Mouse (Mus musculus): ENCODE results near the gene Rpl18a. TPM values are rescaled to one million over a fixed set of nuclear protein-coding genes. Genes with fewer than 3 reads are reported as not detected.

Gene Rpl18a
- polyA plus RNA-seq, 1 experiment from 2014 or later = 3,270 TPM

DNA sequence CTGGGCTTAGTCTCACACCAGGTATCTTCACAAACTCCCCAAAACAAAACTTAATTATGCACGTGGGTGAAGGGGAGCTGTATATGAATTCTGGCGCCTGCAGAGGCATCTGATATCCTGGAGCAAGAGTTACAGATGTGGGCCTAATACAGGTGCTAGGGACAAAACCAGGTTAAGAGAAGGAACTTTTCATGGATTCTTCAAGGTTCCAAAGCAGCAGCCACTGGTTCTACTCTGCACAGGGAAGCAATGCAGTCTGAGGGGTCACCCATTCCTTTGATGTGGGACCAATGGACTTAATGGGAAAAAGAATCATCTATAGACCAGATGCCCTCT, 2.9 kb downstream of the Rpl18a start:
- no peak overlapping the region for H3K4me3 ChIP-seq (ENCODE audit: low read depth, low read length)
- peaks cover 29% of the 10 kb centered on the region for H3K27me3 ChIP-seq (ENCODE audit: control insufficient read depth, insufficient read depth, low read length)
- peaks cover 9% of the 10 kb centered on the region for H3K36me3 ChIP-seq (replicated peaks; ENCODE audit: control insufficient read depth, insufficient read depth, low read depth, low read length)
- 63% methylated on average over 2 of the region's 2 CpGs for WGBS
- no peak overlapping the region for H3K9ac ChIP-seq (replicated peaks; ENCODE audit: low read length)
- H3K27ac ChIP-seq (replicated peaks; ENCODE audit: low read depth, low read length) = no peak overlapping the region
- H3K9me3 ChIP-seq (replicated peaks; ENCODE audit: control insufficient read depth, low read length) = no peaks in the 10 kb centered on the region
- no peak for ATAC-seq (replicated peaks; ENCODE audit: insufficient number of reproducible peaks, low FRiP score, low TSS enrichment, low read depth)
- H3K4me2 ChIP-seq (ENCODE audit: low read depth, low read length) = no peak overlapping the region
- peaks cover 9% of the 10 kb centered on the region for H3K4me1 ChIP-seq (ENCODE audit: control insufficient read depth, insufficient read depth, low read length)
- DNase-seq (ENCODE audit: low spot score) = no peak

DNA sequence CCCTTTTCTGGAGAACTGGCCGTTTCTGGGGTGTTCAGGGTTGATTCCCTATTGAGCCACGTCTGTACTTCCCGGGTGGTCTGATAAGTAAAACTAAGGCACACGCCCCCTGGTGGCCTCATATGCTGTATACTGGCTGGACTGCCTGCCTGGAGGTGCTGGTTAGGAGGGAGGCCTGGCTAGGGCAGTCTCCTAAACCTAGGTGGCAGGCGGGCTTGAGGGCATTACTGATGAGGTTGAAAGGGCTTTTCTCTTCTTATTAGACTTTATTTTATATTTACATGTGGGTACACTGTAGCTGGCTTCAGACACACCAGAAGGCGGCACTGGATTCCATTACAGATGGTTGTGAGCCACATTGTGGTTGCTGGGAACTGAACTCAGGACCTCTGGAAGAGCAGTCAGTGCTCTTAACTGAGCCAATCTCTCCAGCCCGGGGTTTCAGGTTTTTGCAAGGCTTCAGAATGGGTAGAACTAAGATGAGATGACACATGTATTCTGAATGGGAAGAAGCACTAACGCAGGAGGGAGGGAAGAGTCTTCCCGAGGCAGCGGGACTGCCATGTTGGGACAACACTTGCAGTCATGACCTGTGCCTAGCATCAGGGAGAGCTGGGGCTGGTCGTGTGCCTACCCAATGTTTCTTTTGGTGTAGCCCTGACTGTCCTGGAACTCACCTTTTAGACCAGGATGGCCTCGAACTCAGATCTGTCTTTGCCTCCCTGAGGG, 3.4 kb downstream of the Rpl18a start:
- peak; percentile 91 for DNase-seq (ENCODE audit: low spot score)
- ATAC-seq (replicated peaks; ENCODE audit: insufficient number of reproducible peaks, low FRiP score, low TSS enrichment, low read depth) = no peak
- 26% methylated on average over 12 of the region's 12 CpGs for WGBS
- Histone ChIP-seq H3K9ac (replicated peaks; ENCODE audit: low read length) (no peak overlapping the region), H3K27me3 (ENCODE audit: control insufficient read depth, insufficient read depth, low read length) (peaks cover 29% of the 10 kb centered on the region), H3K4me3 (ENCODE audit: low read depth, low read length) (no peak overlapping the region), H3K27ac (replicated peaks; ENCODE audit: low read depth, low read length) (no peak overlapping the region), H3K9me3 (replicated peaks; ENCODE audit: control insufficient read depth, low read length) (no peaks in the 10 kb centered on the region), H3K4me1 (ENCODE audit: control insufficient read depth, insufficient read depth, low read length) (peaks cover 9% of the 10 kb centered on the region), H3K36me3 (replicated peaks; ENCODE audit: control insufficient read depth, insufficient read depth, low read depth, low read length) (peaks cover 9% of the 10 kb centered on the region), H3K4me2 (ENCODE audit: low read depth, low read length) (no peak overlapping the region)

DNA sequence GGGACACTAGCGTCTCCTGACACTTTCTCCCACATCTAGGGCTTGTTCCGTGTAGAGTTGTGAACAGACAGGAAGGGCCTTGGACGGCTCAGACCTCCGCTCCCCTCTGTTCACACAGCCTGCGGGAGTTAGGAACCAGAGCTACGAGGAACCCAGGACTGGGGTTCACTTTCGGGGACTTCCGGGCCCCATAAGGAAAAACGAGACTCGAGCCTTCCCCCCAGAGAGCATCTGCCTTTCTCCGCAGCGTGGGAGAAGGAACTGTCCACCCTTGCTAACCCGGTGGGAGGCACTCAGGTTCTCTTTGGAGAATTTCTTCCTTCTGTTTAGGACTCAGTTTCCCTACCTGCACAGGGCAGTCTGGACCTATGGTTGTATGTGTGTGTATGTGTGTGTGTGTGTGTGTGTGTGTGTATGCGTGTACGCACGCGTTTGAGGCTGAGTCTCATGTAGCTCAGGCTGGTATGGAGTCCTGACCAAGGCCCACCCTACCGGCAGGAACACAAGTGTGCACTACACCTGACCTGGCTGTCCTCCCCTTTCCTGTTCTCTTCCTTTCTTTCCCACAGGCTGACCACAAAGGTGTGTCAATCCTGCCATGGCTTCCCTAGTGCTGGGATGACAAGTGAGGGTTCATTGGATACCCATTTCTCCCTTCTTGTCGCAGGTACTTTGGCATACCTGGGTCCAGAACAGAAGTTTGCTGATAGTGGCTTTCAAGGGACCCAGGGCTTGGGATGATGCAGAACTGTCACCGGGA, 4.1 kb downstream of the Rpl18a start:
- H3K9me3 ChIP-seq (replicated peaks; ENCODE audit: control insufficient read depth, low read length) = no peaks in the 10 kb centered on the region
- H3K36me3 ChIP-seq (replicated peaks; ENCODE audit: control insufficient read depth, insufficient read depth, low read depth, low read length) = peaks cover 9% of the 10 kb centered on the region
- H3K4me2 ChIP-seq (ENCODE audit: low read depth, low read length) = peak overlapping the region; percentile 29
- 21% methylated on average over 20 of the region's 20 CpGs for WGBS
- H3K9ac ChIP-seq (replicated peaks; ENCODE audit: low read length) = peak overlapping the region; percentile 32; the same call in 1 of the 2 replicates
- peak; percentile 27 for DNase-seq (ENCODE audit: low spot score)
- ATAC-seq (replicated peaks; ENCODE audit: insufficient number of reproducible peaks, low FRiP score, low TSS enrichment, low read depth) = no peak; the same call in 1 of the 2 replicates
- no peak overlapping the region for H3K27ac ChIP-seq (replicated peaks; ENCODE audit: low read depth, low read length)
- peaks cover 9% of the 10 kb centered on the region for H3K4me1 ChIP-seq (ENCODE audit: control insufficient read depth, insufficient read depth, low read length)
- H3K27me3 ChIP-seq (ENCODE audit: control insufficient read depth, insufficient read depth, low read length) = peaks cover 29% of the 10 kb centered on the region
- peak overlapping the region; percentile 13 for H3K4me3 ChIP-seq (ENCODE audit: low read depth, low read length)

DNA sequence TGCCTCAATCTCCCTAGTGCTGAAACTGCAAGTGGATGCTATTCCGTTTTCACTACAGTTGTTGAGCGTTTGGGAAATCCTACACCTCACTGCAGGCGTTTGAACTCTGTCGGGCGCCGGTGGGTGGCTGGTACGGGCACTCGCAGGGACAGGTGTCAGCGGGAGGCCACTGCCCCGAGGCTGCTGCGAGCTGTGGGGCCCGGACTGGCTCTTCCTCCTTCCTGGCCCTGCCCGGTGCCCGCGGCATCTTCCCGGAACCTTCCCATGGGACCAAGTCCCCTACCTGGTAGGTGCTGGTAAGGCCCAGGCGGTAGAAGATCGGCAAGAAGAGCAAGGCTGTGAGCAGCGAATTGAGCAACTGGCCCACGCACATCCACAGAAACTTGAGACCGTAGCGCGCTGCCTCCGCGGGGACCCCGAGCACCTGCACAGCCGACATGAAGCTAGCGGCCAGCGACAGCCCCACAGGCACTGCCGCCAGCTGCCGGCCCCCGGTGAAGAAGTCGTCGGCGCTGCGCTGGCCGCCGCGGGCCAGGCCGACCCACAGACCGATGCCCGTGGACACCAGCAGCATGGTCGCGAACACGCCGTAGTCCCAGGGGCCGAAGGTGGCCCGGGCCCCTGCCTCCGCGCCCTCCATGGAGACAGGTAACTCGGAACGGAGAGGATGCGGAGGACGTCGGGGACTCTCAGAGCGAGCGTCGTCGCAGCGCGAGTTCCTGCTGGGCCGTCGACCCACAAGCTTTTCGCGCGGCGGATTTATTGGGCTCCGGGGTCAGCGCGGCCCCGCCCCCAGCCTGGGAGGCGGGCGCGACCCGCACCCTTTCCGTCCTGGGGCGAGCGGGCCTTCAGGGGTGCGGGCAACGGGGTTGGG, 5.0 kb downstream of the Rpl18a start, which contains the start of gene Slc5a5:
TSS of gene Slc5a5 (minus strand) at position 736 of the 874 bp plus-strand sequence.
- Histone ChIP-seq H3K4me3 (ENCODE audit: low read depth, low read length) (peak within 1 kb of the TSS; percentile 13), H3K27me3 (ENCODE audit: control insufficient read depth, insufficient read depth, low read length) (peaks cover 29% of the 10 kb centered on the region), H3K9ac (replicated peaks; ENCODE audit: low read length) (peak within 1 kb of the TSS; percentile 32; the same call in 1 of the 2 replicates)

DNA sequence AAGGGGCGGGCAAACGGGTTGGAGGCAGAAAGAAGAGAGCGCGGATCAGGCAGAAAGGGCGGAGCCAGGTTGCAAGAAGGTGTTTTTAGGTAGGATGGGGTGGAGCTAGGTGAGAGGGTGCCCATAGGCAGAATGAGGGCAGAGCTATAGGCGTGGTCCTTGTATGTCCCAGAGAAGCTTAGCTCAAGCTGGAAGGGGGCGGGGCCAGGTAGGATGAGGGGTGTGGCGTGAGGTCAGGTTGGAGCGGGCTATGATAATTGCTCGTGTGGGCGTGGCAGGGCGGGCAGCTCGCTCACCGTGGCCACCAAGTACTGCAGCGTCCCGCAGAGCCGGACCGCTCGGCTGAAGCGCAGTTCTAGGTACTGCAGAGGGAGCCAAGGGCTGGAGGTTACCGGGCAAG, 5.9 kb downstream of the Rpl18a start:
- H3K4me2 ChIP-seq (ENCODE audit: low read depth, low read length) = no peak overlapping the region; the same call in 1 of the 2 replicates
- no peak for ATAC-seq (replicated peaks; ENCODE audit: insufficient number of reproducible peaks, low FRiP score, low TSS enrichment, low read depth)
- H3K27ac ChIP-seq (replicated peaks; ENCODE audit: low read depth, low read length) = no peak overlapping the region
- DNase-seq (ENCODE audit: low spot score) = peak; percentile 47
- H3K9me3 ChIP-seq (replicated peaks; ENCODE audit: control insufficient read depth, low read length) = no peaks in the 10 kb centered on the region
- no peak overlapping the region for H3K4me3 ChIP-seq (ENCODE audit: low read depth, low read length)
- H3K27me3 ChIP-seq (ENCODE audit: control insufficient read depth, insufficient read depth, low read length) = peaks cover 29% of the 10 kb centered on the region
- 8% methylated on average over 21 of the region's 21 CpGs for WGBS
- peaks cover 9% of the 10 kb centered on the region for H3K36me3 ChIP-seq (replicated peaks; ENCODE audit: control insufficient read depth, insufficient read depth, low read depth, low read length)
- H3K9ac ChIP-seq (replicated peaks; ENCODE audit: low read length) = no peak overlapping the region
- H3K4me1 ChIP-seq (ENCODE audit: control insufficient read depth, insufficient read depth, low read length) = peaks cover 9% of the 10 kb centered on the region

More for the DNA sequence above, 5.0 kb downstream of the Rpl18a start, which contains the start of gene Slc5a5:
- Histone ChIP-seq H3K4me2 (ENCODE audit: low read depth, low read length) (peak within 1 kb of the TSS; percentile 29), H3K9me3 (replicated peaks; ENCODE audit: control insufficient read depth, low read length) (no peaks in the 10 kb centered on the region), H3K36me3 (replicated peaks; ENCODE audit: control insufficient read depth, insufficient read depth, low read depth, low read length) (peaks cover 9% of the 10 kb centered on the region), H3K4me1 (ENCODE audit: control insufficient read depth, insufficient read depth, low read length) (peaks cover 9% of the 10 kb centered on the region), H3K27ac (replicated peaks; ENCODE audit: low read depth, low read length) (no peak within 1 kb of the TSS)
- WGBS = 2% methylated on average over 77 of the region's 80 CpGs
- DNase-seq (ENCODE audit: low spot score) (no peak), ATAC-seq (replicated peaks; ENCODE audit: insufficient number of reproducible peaks, low FRiP score, low TSS enrichment, low read depth) (no peak)

DNA sequence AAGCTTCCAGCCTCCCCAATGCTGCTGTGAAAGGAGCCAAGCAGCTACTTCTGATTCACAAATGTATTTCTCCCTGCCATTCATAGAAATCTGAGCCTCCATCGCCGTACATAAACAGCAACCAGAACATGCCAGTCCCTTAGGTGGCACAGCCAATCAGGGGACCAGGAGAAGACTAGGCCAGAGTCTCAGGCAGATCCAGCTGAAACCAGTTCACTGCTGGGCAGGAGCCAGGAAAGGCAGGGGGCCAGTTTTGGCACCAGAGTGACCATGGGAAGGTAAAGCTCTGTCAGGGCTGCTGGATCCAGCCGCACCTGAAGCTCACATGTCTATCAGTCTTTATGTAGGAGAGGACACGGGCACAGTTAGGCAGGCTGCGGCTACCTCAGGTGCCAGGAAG, 6.6 kb downstream of the Rpl18a start:
- Histone ChIP-seq H3K4me1 (ENCODE audit: control insufficient read depth, insufficient read depth, low read length) (peaks cover 9% of the 10 kb centered on the region), H3K27me3 (ENCODE audit: control insufficient read depth, insufficient read depth, low read length) (peaks cover 29% of the 10 kb centered on the region), H3K9me3 (replicated peaks; ENCODE audit: control insufficient read depth, low read length) (no peaks in the 10 kb centered on the region), H3K27ac (replicated peaks; ENCODE audit: low read depth, low read length) (no peak overlapping the region), H3K4me3 (ENCODE audit: low read depth, low read length) (no peak overlapping the region), H3K36me3 (replicated peaks; ENCODE audit: control insufficient read depth, insufficient read depth, low read depth, low read length) (peaks cover 9% of the 10 kb centered on the region), H3K4me2 (ENCODE audit: low read depth, low read length) (no peak overlapping the region), H3K9ac (replicated peaks; ENCODE audit: low read length) (no peak overlapping the region)
- 86% methylated on average over 5 of the region's 5 CpGs for WGBS
- ATAC-seq (replicated peaks; ENCODE audit: insufficient number of reproducible peaks, low FRiP score, low TSS enrichment, low read depth) (no peak), DNase-seq (ENCODE audit: low spot score) (no peak)

- H3K4me1 ChIP-seq (ENCODE audit: control insufficient read depth, insufficient read depth, low read length) = peaks cover 8% of the 10 kb centered on the region; the same call in 1 of the 2 replicates
- H3K4me2 ChIP-seq (ENCODE audit: low read depth, low read length) = no peak overlapping the region
- DNase-seq (ENCODE audit: low spot score) (peak; percentile 49), ATAC-seq (replicated peaks; ENCODE audit: insufficient number of reproducible peaks, low FRiP score, low TSS enrichment, low read depth) (no peak)
- 3% methylated on average over 15 of the region's 18 CpGs for WGBS
- no peak overlapping the region for H3K9ac ChIP-seq (replicated peaks; ENCODE audit: low read length)
- H3K9me3 ChIP-seq (replicated peaks; ENCODE audit: control insufficient read depth, low read length) = no peaks in the 10 kb centered on the region
- no peak overlapping the region for H3K4me3 ChIP-seq (ENCODE audit: low read depth, low read length)
- H3K27ac ChIP-seq (replicated peaks; ENCODE audit: low read depth, low read length) = no peak overlapping the region
- no peaks in the 10 kb centered on the region for H3K36me3 ChIP-seq (replicated peaks; ENCODE audit: control insufficient read depth, insufficient read depth, low read depth, low read length)
- peaks cover 19% of the 10 kb centered on the region for H3K27me3 ChIP-seq (ENCODE audit: control insufficient read depth, insufficient read depth, low read length)
These were observed 9.5 kb downstream of the Rpl18a start for GRCm38 (mm10) chr8:70887669-70888068.
